Mouse (Mus musculus): ENCODE measurements around the gene Tfe3.

Gene Tfe3

GRCm38 (mm10) chrX:7821865-7822779 lies 59.8 kb downstream of the Tfe3 start, which contains the start of gene Kcnd1:
Kcnd1 (plus strand) TSS chrX:7822289.
- no peak for DNase-seq

Data from lung, adult 18-20 months (tissue).